Mouse (Mus musculus) layer of hippocampus, adult 9-11 months (tissue): ENCODE data around the gene Wrnip1.

Source experiments
- DNase-seq: peaks from one replicate; pipeline ENCODE4 v3.0.0; 2022

Wrnip1 gene

DNA sequence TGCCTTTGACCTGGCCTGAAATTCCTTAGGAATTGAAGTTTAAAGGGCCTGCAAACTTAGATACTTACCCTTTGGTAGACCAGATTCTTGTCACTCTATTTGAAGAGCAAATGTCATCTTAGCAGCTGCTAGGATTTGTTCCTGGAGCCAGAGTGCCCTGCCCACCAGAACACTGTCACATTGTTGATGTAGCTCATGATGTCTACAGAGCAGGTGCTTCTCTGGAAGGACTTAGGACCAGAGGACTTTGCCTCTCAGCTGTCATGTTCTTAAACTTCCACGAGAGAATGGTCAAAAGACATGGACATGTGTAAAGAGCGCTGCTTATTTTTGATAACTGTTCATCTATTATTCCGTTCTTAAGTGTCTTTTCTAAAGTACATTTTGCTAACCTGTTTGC is 17.4 kb downstream of the Wrnip1 start:
- no peak for DNase-seq

DNA sequence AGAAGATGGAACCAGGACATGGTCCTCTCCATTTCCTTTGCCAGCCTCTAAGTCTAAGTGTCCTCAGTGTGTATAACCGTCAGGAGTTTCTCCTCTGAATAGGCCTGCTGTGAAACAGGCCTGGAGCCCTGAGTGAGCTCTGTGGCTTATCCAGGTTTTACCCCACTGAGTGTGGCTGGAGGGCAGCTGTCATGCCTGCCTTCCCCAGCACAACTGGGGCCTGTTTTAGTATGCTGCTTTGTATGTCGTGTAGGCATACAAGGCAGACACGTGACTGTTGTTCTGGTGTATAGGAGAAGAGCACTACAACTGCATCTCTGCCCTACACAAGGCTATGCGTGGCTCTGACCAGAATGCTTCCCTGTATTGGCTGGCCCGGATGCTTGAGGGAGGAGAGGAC is 18.1 kb downstream of the Wrnip1 start:
- no peak for DNase-seq

GRCm38 (mm10) chr13:32821671-32822070 is 19.8 kb downstream of the Wrnip1 start:
- DNase-seq: no peak

GRCm38 (mm10) chr13:32823126-32823525 is 21.3 kb downstream of the Wrnip1 start:
- DNase-seq: no peak

DNA sequence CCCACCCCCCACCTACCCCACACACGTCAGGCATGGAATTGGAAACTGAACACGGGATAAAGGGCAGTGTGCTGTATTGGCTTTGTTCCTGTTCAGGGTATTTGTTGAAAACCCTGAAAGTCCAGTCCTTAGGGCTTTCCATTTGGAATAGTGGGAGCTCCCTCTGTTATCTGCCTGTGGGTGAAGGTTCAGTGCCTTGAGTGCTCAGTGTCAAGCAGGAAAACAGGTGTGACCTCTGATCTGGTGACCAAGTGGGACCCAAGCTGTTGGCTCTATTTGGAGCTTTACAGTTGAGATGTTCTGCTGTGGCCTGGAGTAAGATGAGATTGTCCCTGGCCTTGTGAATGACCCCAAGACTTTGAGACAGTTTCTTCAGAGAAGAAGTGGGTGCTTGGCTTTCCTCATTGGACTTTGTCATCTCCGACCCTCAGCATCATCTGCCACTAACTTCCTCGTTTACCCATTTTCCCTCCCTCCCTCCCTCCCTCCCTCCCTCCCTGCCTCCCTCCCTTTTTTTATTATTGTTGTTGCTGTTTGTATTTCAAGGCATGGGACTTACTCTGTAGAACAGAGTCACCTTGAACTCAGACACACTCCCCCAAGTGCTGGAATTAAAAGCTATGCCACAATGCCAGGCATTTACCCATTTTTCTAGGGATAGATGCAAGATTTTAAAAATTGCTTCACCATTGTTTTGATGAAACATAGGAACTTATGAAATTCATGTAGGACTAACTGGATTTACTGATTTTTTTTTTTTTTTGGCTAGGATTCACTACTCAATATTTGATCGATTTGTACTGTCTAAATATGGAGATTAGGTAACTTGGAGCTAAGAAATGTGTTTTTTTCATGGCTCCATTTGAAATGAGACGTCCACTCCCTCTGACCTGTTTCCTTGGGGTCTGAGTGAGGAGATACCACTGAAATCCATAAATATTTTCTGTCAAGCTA is 22.8 kb downstream of the Wrnip1 start:
- DNase-seq: no peak

- DNase-seq: no peak
Measured at GRCm38 (mm10) chr13:32825546-32825945, 23.7 kb downstream of the Wrnip1 start.

DNA sequence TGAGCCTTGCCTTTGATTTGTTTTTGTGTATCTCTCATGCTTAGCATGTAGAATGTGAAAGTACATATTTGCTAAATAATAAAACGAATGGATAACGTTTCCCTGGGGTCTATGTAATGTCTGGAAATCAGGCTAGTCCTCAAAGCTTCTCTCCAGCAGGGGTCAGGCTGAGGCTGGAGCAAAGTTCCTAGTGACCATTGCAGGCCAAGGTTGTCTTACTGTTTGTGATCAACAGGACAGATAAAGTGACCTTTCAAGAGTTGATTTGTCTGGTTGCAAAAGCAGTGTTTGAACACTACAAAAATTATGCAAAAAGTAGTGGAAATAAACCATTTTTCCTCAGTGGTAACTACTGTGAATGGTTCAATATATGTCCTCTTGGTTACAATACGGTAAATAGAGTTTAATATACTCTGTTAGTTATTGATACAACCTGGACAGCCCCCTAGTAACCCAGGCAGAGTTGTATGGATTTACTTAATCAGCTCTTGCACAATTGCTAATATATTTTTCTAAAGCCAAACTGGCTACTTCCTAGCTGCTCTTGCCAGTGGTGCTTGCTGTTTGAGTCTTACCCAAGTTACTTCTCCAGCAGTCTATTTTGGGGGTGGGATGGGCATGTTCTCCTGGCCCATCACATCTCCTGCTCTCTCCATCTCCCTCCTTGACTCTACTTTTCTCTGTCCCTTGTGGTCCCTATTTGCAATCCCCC is 25.4 kb downstream of the Wrnip1 start:
- DNase-seq: no peak

DNA sequence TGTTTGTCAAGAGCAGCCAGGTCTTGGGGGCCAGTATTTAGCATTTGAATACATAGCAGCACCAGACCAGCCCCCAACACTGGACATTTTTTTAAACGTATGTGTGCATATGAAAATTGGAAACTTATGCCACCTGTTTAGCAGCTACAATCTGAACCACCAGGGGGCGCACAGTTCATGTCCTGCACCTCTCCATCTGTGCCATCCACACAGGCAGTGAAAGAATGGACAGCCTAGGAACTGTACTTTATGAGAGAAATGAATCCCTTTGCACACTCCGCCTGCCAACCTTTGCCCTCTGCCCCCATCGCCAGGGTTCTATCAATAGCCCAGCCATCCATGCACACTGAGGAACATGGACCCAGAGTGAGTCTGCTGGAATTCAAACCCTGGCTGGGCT is 26.1 kb downstream of the Wrnip1 start:
- DNase-seq: no peak

- no peak for DNase-seq
Measured at GRCm38 (mm10) chr13:32828886-32829285, 27.0 kb downstream of the Wrnip1 start.

- DNase-seq: no peak
Measured at GRCm38 (mm10) chr13:32831505-32832273, 29.9 kb downstream of the Wrnip1 start.

GRCm38 (mm10) chr13:32832776-32833175 is 30.9 kb downstream of the Wrnip1 start:
- peak; percentile 44 for DNase-seq

- DNase-seq: peak; percentile 40
Measured at GRCm38 (mm10) chr13:32833237-32833636, 31.4 kb downstream of the Wrnip1 start.

GRCm38 (mm10) chr13:32834513-32834912 is 32.7 kb downstream of the Wrnip1 start:
- no peak for DNase-seq

GRCm38 (mm10) chr13:32839314-32839713 is 37.5 kb downstream of the Wrnip1 start:
- no peak for DNase-seq

- no peak for DNase-seq
Measured at GRCm38 (mm10) chr13:32841349-32841748, 39.5 kb downstream of the Wrnip1 start.

GRCm38 (mm10) chr13:32846221-32846620 is 44.4 kb downstream of the Wrnip1 start:
- no peak for DNase-seq

DNA sequence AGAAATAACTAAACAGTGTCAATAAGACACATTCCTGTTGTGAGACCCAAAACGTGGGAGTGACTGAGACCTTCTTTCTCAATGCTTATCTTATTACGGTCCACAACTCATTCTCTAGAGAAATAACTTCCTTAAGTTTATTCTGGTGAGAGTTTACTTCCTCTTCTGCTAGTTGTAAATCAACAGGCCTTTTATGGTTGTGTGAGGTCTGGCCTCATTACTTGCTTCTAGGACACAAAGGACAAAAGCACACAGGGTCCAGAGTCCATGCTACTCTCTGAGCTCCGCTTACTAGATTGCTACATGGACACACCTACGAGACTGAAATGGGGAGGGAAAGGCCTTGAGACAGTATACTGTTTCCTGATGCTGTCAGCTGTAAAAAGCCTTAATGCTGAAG is 47.3 kb downstream of the Wrnip1 start:
- no peak for DNase-seq

DNA sequence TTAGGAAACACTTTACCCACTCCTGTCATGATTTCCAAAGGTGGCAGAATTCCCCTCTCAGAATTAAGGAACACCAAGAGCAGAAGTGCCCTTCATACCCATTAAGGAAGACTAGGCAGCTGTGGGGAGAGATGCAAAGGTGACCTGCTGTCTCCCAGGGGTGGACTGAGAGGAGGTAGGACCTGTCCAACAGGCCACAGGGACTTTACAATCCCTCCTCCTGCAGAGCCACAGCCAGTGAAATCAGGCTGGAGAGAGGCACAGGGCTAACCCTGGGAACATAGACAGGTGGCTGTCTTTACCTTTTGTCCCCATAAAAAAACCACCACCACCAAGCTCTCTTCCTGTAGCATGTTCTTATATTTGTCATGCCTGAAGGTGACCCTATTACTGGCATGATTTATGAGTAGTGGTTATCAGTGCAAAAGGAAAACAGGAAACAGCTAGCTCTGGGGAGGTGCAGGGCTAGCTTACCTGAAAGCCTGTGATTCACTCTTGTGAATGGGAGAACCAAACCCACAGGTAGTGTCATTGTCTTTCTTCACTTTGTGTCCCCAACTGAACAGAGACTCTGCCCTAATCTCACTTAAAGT is 47.8 kb downstream of the Wrnip1 start:
- no peak for DNase-seq

- DNase-seq: no peak
Measured at GRCm38 (mm10) chr13:32850156-32850555, 48.3 kb downstream of the Wrnip1 start.

- no peak for DNase-seq
Measured at GRCm38 (mm10) chr13:32850668-32851404, 49.0 kb downstream of the Wrnip1 start, which contains the start of gene Serpinb1a. Gene Serpinb1a (minus strand): TSS chr13:32851185.

DNA sequence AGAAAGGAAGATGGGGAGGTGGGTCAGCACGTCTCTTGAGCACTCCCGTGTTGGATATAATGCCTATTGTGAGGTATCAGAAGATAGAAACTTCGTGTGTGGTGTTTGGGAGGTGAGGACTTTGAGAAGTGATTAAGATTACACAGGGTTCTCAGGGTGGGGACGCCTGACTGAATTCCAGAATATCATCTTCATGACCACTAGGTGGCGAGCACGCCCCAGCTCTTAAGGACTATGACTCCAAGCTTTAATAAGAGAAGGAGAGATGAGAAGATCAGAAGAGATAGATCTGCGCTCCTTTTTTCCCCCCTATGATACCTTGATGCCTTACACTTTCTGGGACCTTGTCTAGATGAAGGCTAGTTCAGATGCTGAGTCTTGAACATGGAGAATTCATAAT is 50.1 kb downstream of the Wrnip1 start:
- no peak for DNase-seq

GRCm38 (mm10) chr13:32852539-32852938 is 50.7 kb downstream of the Wrnip1 start:
- DNase-seq: no peak
